Mouse (Mus musculus): ENCODE results near the gene Prkca. TPM values are rescaled to one million over a fixed set of nuclear protein-coding genes. Genes with fewer than 3 reads are reported as not detected.
A peak's percentile ranks its signal among the peaks of the same experiment; 100 is the strongest.

Gene Prkca
- polyA plus RNA-seq, 1 experiment from 2014 or later = 10.1 TPM

- Histone ChIP-seq H3K36me3 (no peaks in the 10 kb centered on the region), H3K27me3 (replicated peaks) (no peaks in the 10 kb centered on the region), H3K9me3 (no peaks in the 10 kb centered on the region), H3K9ac (no peak overlapping the region), H3K4me2 (no peak overlapping the region), H3K4me1 (peaks cover 12% of the 10 kb centered on the region; the same call in 1 of the 2 replicates), H3K4me3 (replicated peaks) (no peak overlapping the region), H3K27ac (peak overlapping the region; percentile 7; the same call in 1 of the 2 replicates)
- no peak for ATAC-seq (ENCODE audit: insufficient read depth, low FRiP score, low read depth)
- 72% methylated on average over 6 of the region's 6 CpGs for WGBS
These were observed 120.6 kb downstream of the Prkca start for GRCm38 (mm10) chr11:108223154-108223553.

GRCm38 (mm10) chr11:108222616-108223015, 121.1 kb downstream of the Prkca start:
- Histone ChIP-seq H3K4me2 (no peak overlapping the region), H3K4me3 (replicated peaks) (no peak overlapping the region), H3K9ac (no peak overlapping the region), H3K27me3 (replicated peaks) (no peaks in the 10 kb centered on the region), H3K27ac (peak overlapping the region; percentile 7; the same call in 1 of the 2 replicates), H3K9me3 (no peaks in the 10 kb centered on the region), H3K4me1 (peaks cover 12% of the 10 kb centered on the region; the same call in 1 of the 2 replicates), H3K36me3 (no peaks in the 10 kb centered on the region)
- 72% methylated on average over 8 of the region's 8 CpGs for WGBS
- ATAC-seq (ENCODE audit: insufficient read depth, low FRiP score, low read depth) = no peak

GRCm38 (mm10) chr11:108222026-108222425, 121.7 kb downstream of the Prkca start:
- H3K4me1 ChIP-seq = peaks cover 12% of the 10 kb centered on the region; the same call in 1 of the 2 replicates
- no peaks in the 10 kb centered on the region for H3K9me3 ChIP-seq
- no peaks in the 10 kb centered on the region for H3K36me3 ChIP-seq
- ATAC-seq (ENCODE audit: insufficient read depth, low FRiP score, low read depth) = no peak
- no peak overlapping the region for H3K4me2 ChIP-seq
- H3K9ac ChIP-seq = no peak overlapping the region
- 0 out of 2 replicates have a peak overlapping the region, but pooled peaks have one; percentile 9 for H3K27ac ChIP-seq
- 78% methylated on average over 3 of the region's 3 CpGs for WGBS
- H3K27me3 ChIP-seq (replicated peaks) = no peaks in the 10 kb centered on the region
- no peak overlapping the region for H3K4me3 ChIP-seq (replicated peaks)

- Histone ChIP-seq H3K9me3 (no peaks in the 10 kb centered on the region), H3K9ac (no peak overlapping the region), H3K36me3 (no peaks in the 10 kb centered on the region), H3K27me3 (replicated peaks) (no peaks in the 10 kb centered on the region), H3K4me3 (replicated peaks) (no peak overlapping the region), H3K27ac (0 out of 2 replicates have a peak overlapping the region, but pooled peaks have one; percentile 7), H3K4me1 (peaks cover 20% of the 10 kb centered on the region; the same call in 1 of the 2 replicates), H3K4me2 (no peak overlapping the region)
- 55% methylated on average over 13 of the region's 13 CpGs for WGBS
- ATAC-seq (ENCODE audit: insufficient read depth, low FRiP score, low read depth) = no peak
These were observed 122.4 kb downstream of the Prkca start for GRCm38 (mm10) chr11:108221124-108221835.

- H3K4me1 ChIP-seq = peaks cover 24% of the 10 kb centered on the region
- 76% methylated on average over 5 of the region's 5 CpGs for whole genome bisulfite sequencing
- no peak for ATAC-seq (ENCODE audit: insufficient read depth, low FRiP score, low read depth)
- H3K9me3 ChIP-seq = no peaks in the 10 kb centered on the region
- H3K4me3 ChIP-seq (replicated peaks) = no peak overlapping the region
- H3K4me2 ChIP-seq = no peak overlapping the region
- no peaks in the 10 kb centered on the region for H3K27me3 ChIP-seq (replicated peaks)
- no peak overlapping the region for H3K9ac ChIP-seq
- no peaks in the 10 kb centered on the region for H3K36me3 ChIP-seq
- 0 out of 2 replicates have a peak overlapping the region, but pooled peaks have one; percentile 7 for H3K27ac ChIP-seq
These were observed 123.1 kb downstream of the Prkca start for GRCm38 (mm10) chr11:108220605-108221004.

GRCm38 (mm10) chr11:108217043-108217442, 126.7 kb downstream of the Prkca start:
- 56% methylated on average over 8 of the region's 8 CpGs for WGBS
- no peaks in the 10 kb centered on the region for H3K9me3 ChIP-seq
- H3K27ac ChIP-seq = peak overlapping the region; percentile 41; the same call in 1 of the 2 replicates
- ATAC-seq (ENCODE audit: insufficient read depth, low FRiP score, low read depth) = no peak; the same call in 1 of the 2 replicates
- H3K4me2 ChIP-seq = no peak overlapping the region
- no peaks in the 10 kb centered on the region for H3K27me3 ChIP-seq (replicated peaks)
- H3K4me3 ChIP-seq (replicated peaks) = no peak overlapping the region
- peaks cover 21% of the 10 kb centered on the region for H3K4me1 ChIP-seq
- H3K36me3 ChIP-seq = no peaks in the 10 kb centered on the region
- no peak overlapping the region for H3K9ac ChIP-seq

GRCm38 (mm10) chr11:108216064-108216463, 127.7 kb downstream of the Prkca start:
- H3K9ac ChIP-seq = no peak overlapping the region
- H3K4me2 ChIP-seq = no peak overlapping the region
- peak overlapping the region; percentile 33; the same call in 1 of the 2 replicates for H3K27ac ChIP-seq
- peaks cover 18% of the 10 kb centered on the region for H3K4me1 ChIP-seq
- H3K9me3 ChIP-seq = no peaks in the 10 kb centered on the region
- no peak overlapping the region for H3K4me3 ChIP-seq (replicated peaks)
- 76% methylated on average over 7 of the region's 7 CpGs for WGBS
- ATAC-seq (ENCODE audit: insufficient read depth, low FRiP score, low read depth) = no peak
- H3K36me3 ChIP-seq = no peaks in the 10 kb centered on the region
- H3K27me3 ChIP-seq (replicated peaks) = no peaks in the 10 kb centered on the region

GRCm38 (mm10) chr11:108215466-108215865, 128.3 kb downstream of the Prkca start:
- Histone ChIP-seq H3K4me3 (replicated peaks) (no peak overlapping the region), H3K4me1 (peaks cover 16% of the 10 kb centered on the region), H3K36me3 (no peaks in the 10 kb centered on the region), H3K27me3 (replicated peaks) (no peaks in the 10 kb centered on the region), H3K4me2 (no peak overlapping the region; the same call in 1 of the 2 replicates), H3K27ac (peak overlapping the region; percentile 33; the same call in 1 of the 2 replicates), H3K9ac (no peak overlapping the region), H3K9me3 (no peaks in the 10 kb centered on the region)
- 53% methylated on average over 8 of the region's 8 CpGs for WGBS
- ATAC-seq (ENCODE audit: insufficient read depth, low FRiP score, low read depth) = peak; percentile 81

- Histone ChIP-seq H3K36me3 (no peaks in the 10 kb centered on the region), H3K9ac (no peak overlapping the region), H3K4me2 (no peak overlapping the region), H3K27ac (peak overlapping the region; percentile 17; the same call in 1 of the 2 replicates), H3K4me1 (peaks cover 16% of the 10 kb centered on the region), H3K27me3 (replicated peaks) (no peaks in the 10 kb centered on the region), H3K4me3 (replicated peaks) (no peak overlapping the region), H3K9me3 (no peaks in the 10 kb centered on the region)
- WGBS = 74% methylated on average over 11 of the region's 11 CpGs
- ATAC-seq (ENCODE audit: insufficient read depth, low FRiP score, low read depth) = no peak
These were observed 129.1 kb downstream of the Prkca start for GRCm38 (mm10) chr11:108214521-108215223.

GRCm38 (mm10) chr11:108213783-108214182, 129.9 kb downstream of the Prkca start:
- H3K27me3 ChIP-seq (replicated peaks) = no peaks in the 10 kb centered on the region
- no peak for ATAC-seq (ENCODE audit: insufficient read depth, low FRiP score, low read depth)
- H3K9me3 ChIP-seq = no peaks in the 10 kb centered on the region
- 94% methylated on average over 10 of the region's 10 CpGs for WGBS
- no peak overlapping the region for H3K27ac ChIP-seq
- no peak overlapping the region for H3K4me3 ChIP-seq (replicated peaks)
- no peak overlapping the region for H3K9ac ChIP-seq
- H3K4me1 ChIP-seq = peaks cover 16% of the 10 kb centered on the region
- H3K4me2 ChIP-seq = no peak overlapping the region
- no peaks in the 10 kb centered on the region for H3K36me3 ChIP-seq

- H3K36me3 ChIP-seq = no peaks in the 10 kb centered on the region
- H3K4me1 ChIP-seq = peaks cover 16% of the 10 kb centered on the region
- no peak overlapping the region for H3K4me2 ChIP-seq
- WGBS = 89% methylated on average over 5 of the region's 5 CpGs
- no peak overlapping the region for H3K4me3 ChIP-seq (replicated peaks)
- ATAC-seq (ENCODE audit: insufficient read depth, low FRiP score, low read depth) = no peak
- H3K27me3 ChIP-seq (replicated peaks) = no peaks in the 10 kb centered on the region
- H3K9ac ChIP-seq = no peak overlapping the region
- H3K9me3 ChIP-seq = no peaks in the 10 kb centered on the region
- no peak overlapping the region for H3K27ac ChIP-seq
These were observed 131.1 kb downstream of the Prkca start for GRCm38 (mm10) chr11:108212638-108213037.

- Histone ChIP-seq H3K27ac (no peak overlapping the region), H3K4me2 (no peak overlapping the region), H3K9me3 (no peaks in the 10 kb centered on the region), H3K4me1 (peaks cover 16% of the 10 kb centered on the region), H3K27me3 (replicated peaks) (no peaks in the 10 kb centered on the region), H3K9ac (no peak overlapping the region), H3K36me3 (no peaks in the 10 kb centered on the region), H3K4me3 (replicated peaks) (no peak overlapping the region)
- no peak for ATAC-seq (ENCODE audit: insufficient read depth, low FRiP score, low read depth)
- 77% methylated on average over 6 of the region's 6 CpGs for WGBS
These were observed 131.7 kb downstream of the Prkca start for GRCm38 (mm10) chr11:108212030-108212429.

Measured in stomach, embryonic 15.5 days (tissue).